Mouse (Mus musculus): ENCODE results near the gene Ciapin1. TPM values are rescaled to one million over a fixed set of nuclear protein-coding genes. Genes with fewer than 3 reads are reported as not detected.
A peak's percentile ranks its signal among the peaks of the same experiment; 100 is the strongest.

The Ciapin1 gene
- polyA plus RNA-seq, 1 experiment from 2014 or later, result 46.6 TPM

DNA sequence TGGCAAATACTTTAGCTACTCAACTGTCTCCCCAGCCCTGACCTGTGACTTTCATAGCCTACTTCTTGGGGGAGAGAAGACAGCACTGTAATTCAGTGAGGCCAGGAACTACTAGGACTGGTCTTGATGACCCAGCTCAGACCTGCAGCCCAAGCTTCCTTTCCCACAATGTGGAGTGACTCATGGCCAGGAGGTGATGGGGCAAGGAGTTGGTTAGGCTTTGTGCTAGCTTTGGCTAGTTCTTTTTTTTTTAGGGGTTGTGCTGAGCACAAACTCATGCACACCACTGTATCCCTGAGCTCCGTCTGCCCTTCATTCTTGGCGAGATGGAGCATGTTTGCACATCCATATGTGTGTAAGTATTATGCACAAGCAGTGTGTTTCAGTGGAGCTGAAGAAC, 61.8 kb downstream of the Ciapin1 start:
- H3K4me3 ChIP-seq (replicated peaks), result no peak overlapping the region
- ATAC-seq (ENCODE audit: insufficient read depth), result no peak
- H3K4me2 ChIP-seq, result no peak overlapping the region
- WGBS (ENCODE audit: insufficient replicate concordance), result 54% methylated on average over 2 of the region's 2 CpGs
- peaks cover 43% of the 10 kb centered on the region for H3K4me1 ChIP-seq (replicated peaks)
- no peaks in the 10 kb centered on the region for H3K9me3 ChIP-seq (replicated peaks)
- no peak overlapping the region for H3K9ac ChIP-seq
- H3K36me3 ChIP-seq (replicated peaks), result no peaks in the 10 kb centered on the region
- H3K27me3 ChIP-seq, result peaks cover 94% of the 10 kb centered on the region
- no peak overlapping the region for H3K27ac ChIP-seq (replicated peaks)

DNA sequence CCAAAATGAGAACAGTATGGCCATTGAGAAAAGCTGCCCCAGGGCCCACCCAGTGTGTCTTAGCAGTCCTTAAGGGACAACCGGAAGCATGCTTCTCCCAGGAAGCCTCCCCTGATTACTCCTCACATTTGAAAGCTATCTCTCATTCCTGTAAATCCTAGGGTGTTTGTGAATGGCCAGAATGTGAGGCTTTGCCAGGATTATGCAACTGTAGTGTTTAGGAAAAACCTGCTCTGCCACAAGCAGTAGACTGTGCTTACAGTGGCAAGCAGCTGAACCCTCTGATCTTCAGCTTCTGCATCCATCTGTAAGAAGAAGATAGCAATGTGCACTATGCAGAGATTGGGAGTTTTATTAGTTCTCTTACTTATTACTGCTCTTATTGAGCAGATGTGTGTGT, 63.6 kb downstream of the Ciapin1 start:
- H3K4me3 ChIP-seq (replicated peaks), result no peak overlapping the region
- no peaks in the 10 kb centered on the region for H3K36me3 ChIP-seq (replicated peaks)
- H3K9me3 ChIP-seq (replicated peaks), result no peaks in the 10 kb centered on the region
- no peak for ATAC-seq (ENCODE audit: insufficient read depth)
- 88% methylated on average over 1 of the region's 1 CpGs for WGBS (ENCODE audit: insufficient replicate concordance)
- no peak overlapping the region for H3K27ac ChIP-seq (replicated peaks)
- no peak overlapping the region for H3K9ac ChIP-seq
- no peak overlapping the region for H3K4me2 ChIP-seq
- H3K27me3 ChIP-seq, result peaks cover 98% of the 10 kb centered on the region
- peaks cover 44% of the 10 kb centered on the region for H3K4me1 ChIP-seq (replicated peaks)

DNA sequence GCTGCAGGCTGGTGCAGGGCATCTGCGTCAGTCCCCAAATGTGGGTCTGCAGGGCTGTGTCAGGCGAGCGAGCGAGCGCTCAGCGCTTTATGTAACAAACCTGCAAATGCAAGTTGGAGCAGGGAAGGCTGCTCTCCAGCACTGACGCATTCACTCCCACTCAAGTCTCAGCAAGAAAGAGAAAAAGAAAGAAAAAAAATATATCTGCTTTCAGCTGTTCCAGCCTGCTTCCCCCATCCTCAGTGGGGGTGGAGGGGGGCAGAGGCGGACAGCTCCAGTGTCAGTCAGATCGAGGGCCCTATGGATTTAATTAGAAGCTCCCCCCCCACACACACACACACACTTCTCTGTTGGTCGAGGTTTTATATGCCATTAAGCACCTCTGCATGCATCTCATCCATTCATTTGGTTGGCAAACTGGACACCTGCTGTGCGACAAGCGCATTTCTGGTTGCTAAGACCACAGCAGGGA, 64.4 kb downstream of the Ciapin1 start:
- H3K4me3 ChIP-seq (replicated peaks), result no peak overlapping the region
- 71% methylated on average over 12 of the region's 12 CpGs for WGBS (ENCODE audit: insufficient replicate concordance)

DNA sequence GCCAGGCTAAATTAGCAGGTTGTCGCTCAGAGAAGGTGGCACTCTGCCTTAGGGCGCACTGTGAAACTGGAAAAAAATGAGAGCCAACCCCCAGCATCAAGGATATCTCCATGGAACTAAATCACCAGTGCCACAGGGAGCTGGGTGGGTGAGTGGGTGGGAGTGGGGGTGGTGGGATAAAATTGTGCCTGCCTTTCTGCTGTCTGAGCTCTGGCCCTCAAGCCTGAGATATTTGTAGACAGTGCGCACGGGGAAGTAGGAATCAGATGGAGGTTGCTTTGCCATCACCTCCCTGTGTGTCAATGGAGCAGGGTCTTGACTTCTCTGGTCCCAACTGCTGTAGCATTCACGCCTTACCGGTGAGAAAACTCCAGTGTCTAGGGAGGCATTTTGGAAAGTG, 65.1 kb downstream of the Ciapin1 start:
- no peak overlapping the region for H3K4me3 ChIP-seq (replicated peaks)
- no peak overlapping the region for H3K4me2 ChIP-seq
- no peak for ATAC-seq (ENCODE audit: insufficient read depth)
- 58% methylated on average over 6 of the region's 6 CpGs for WGBS (ENCODE audit: insufficient replicate concordance)
- H3K36me3 ChIP-seq (replicated peaks), result no peaks in the 10 kb centered on the region
- peaks cover 98% of the 10 kb centered on the region for H3K27me3 ChIP-seq
- H3K27ac ChIP-seq (replicated peaks), result no peak overlapping the region
- H3K4me1 ChIP-seq (replicated peaks), result peaks cover 30% of the 10 kb centered on the region
- no peaks in the 10 kb centered on the region for H3K9me3 ChIP-seq (replicated peaks)
- no peak overlapping the region for H3K9ac ChIP-seq

More for the DNA sequence above, 64.4 kb downstream of the Ciapin1 start:
- peaks cover 36% of the 10 kb centered on the region for H3K4me1 ChIP-seq (replicated peaks)
- H3K9me3 ChIP-seq (replicated peaks), result no peaks in the 10 kb centered on the region
- H3K9ac ChIP-seq, result no peak overlapping the region
- no peak for ATAC-seq (ENCODE audit: insufficient read depth)
- H3K27me3 ChIP-seq, result peaks cover 98% of the 10 kb centered on the region
- no peaks in the 10 kb centered on the region for H3K36me3 ChIP-seq (replicated peaks)
- H3K4me2 ChIP-seq, result no peak overlapping the region
- H3K27ac ChIP-seq (replicated peaks), result no peak overlapping the region

GRCm38 (mm10) chr8:94771941-94772670, 66.1 kb downstream of the Ciapin1 start, which contains the start of gene Cx3cl1:
Gene Cx3cl1 (plus strand): TSS chr8:94772009.
- H3K9ac ChIP-seq, result peak within 1 kb of the TSS; percentile 25; the same call in 1 of the 2 replicates
- no peak for ATAC-seq (ENCODE audit: insufficient read depth)
- H3K9me3 ChIP-seq (replicated peaks), result no peaks in the 10 kb centered on the region
- H3K27me3 ChIP-seq, result peaks cover 99% of the 10 kb centered on the region
- H3K4me2 ChIP-seq, result peak within 1 kb of the TSS; percentile 61
- H3K4me1 ChIP-seq (replicated peaks), result peaks cover 30% of the 10 kb centered on the region
- no peaks in the 10 kb centered on the region for H3K36me3 ChIP-seq (replicated peaks)
- peak within 1 kb of the TSS; percentile 39 for H3K4me3 ChIP-seq (replicated peaks)
- no peak within 1 kb of the TSS for H3K27ac ChIP-seq (replicated peaks)
- 2% methylated on average over 38 of the region's 38 CpGs for WGBS (ENCODE audit: insufficient replicate concordance)

- Histone ChIP-seq H3K4me1 (replicated peaks) (peaks cover 30% of the 10 kb centered on the region), H3K9ac (no peak overlapping the region), H3K4me2 (no peak overlapping the region), H3K9me3 (replicated peaks) (no peaks in the 10 kb centered on the region), H3K36me3 (replicated peaks) (no peaks in the 10 kb centered on the region), H3K4me3 (replicated peaks) (no peak overlapping the region), H3K27ac (replicated peaks) (no peak overlapping the region), H3K27me3 (peaks cover 100% of the 10 kb centered on the region)
- peak; percentile 58; the same call in 1 of the 2 replicates for ATAC-seq (ENCODE audit: insufficient read depth)
- 41% methylated on average over 6 of the region's 6 CpGs for WGBS (ENCODE audit: insufficient replicate concordance)
Observed at GRCm38 (mm10) chr8:94770945-94771344, 67.2 kb downstream of the Ciapin1 start.

Other genes starting within 250 kb of the Ciapin1 start
- gene Rspry1, start 236.4 kb downstream of the Ciapin1 start, polyA plus RNA-seq (2015; fragmentation: Nextera tagmentation; extraction: Ambion mirVana), result 15.3 and 16.8 TPM in 2 replicates
- gene Fam192a, start 236.4 kb downstream of the Ciapin1 start, polyA plus RNA-seq (2015; fragmentation: Nextera tagmentation; extraction: Ambion mirVana), result 24.9 and 27.5 TPM in 2 replicates
- gene Arl2bp, start 171.8 kb downstream of the Ciapin1 start, polyA plus RNA-seq (2015; fragmentation: Nextera tagmentation; extraction: Ambion mirVana), result 23.9 and 24.7 TPM in 2 replicates
- gene Pllp, start 142.1 kb downstream of the Ciapin1 start, polyA plus RNA-seq (2015; fragmentation: Nextera tagmentation; extraction: Ambion mirVana), result 0.37 and 0.89 TPM in 2 replicates
- 0.32 and 0.37 TPM in 2 replicates for gene Ccl22, start 92.8 kb downstream of the Ciapin1 start, polyA plus RNA-seq (2015; fragmentation: Nextera tagmentation; extraction: Ambion mirVana)
- 0.33 and 0.54 TPM in 2 replicates for gene Cx3cl1, start 66.3 kb downstream of the Ciapin1 start, polyA plus RNA-seq (2015; fragmentation: Nextera tagmentation; extraction: Ambion mirVana)
- gene Ccl17, start 27.9 kb downstream of the Ciapin1 start, polyA plus RNA-seq (2015; fragmentation: Nextera tagmentation; extraction: Ambion mirVana), result not detected in 2 replicates
- gene Coq9, start within 50 bp of the Ciapin1 start, polyA plus RNA-seq (2015; fragmentation: Nextera tagmentation; extraction: Ambion mirVana), result 50.8 and 55.0 TPM in 2 replicates
- 70.5 and 74.1 TPM in 2 replicates for gene Polr2c, start 19.1 kb upstream of the Ciapin1 start, polyA plus RNA-seq (2015; fragmentation: Nextera tagmentation; extraction: Ambion mirVana)
- 11.0 and 12.9 TPM in 2 replicates for gene Dok4, start 38.0 kb upstream of the Ciapin1 start, polyA plus RNA-seq (2015; fragmentation: Nextera tagmentation; extraction: Ambion mirVana)
- 2.3 TPM in 2 replicates for gene Ccdc102a, start 79.7 kb upstream of the Ciapin1 start, polyA plus RNA-seq (2015; fragmentation: Nextera tagmentation; extraction: Ambion mirVana)
- 0.25 TPM in 2 replicates for gene Adgrg5, start 85.3 kb upstream of the Ciapin1 start, polyA plus RNA-seq (2015; fragmentation: Nextera tagmentation; extraction: Ambion mirVana)
- 45.2 and 46.1 TPM in 2 replicates for gene Adgrg1, start 136.4 kb upstream of the Ciapin1 start, polyA plus RNA-seq (2015; fragmentation: Nextera tagmentation; extraction: Ambion mirVana)
- gene Adgrg3, start 179.3 kb upstream of the Ciapin1 start, polyA plus RNA-seq (2015; fragmentation: Nextera tagmentation; extraction: Ambion mirVana), result 8.3 and 9.3 TPM in 2 replicates
- 0.35 and 0.39 TPM in 2 replicates for gene Drc7, start 216.7 kb upstream of the Ciapin1 start, polyA plus RNA-seq (2015; fragmentation: Nextera tagmentation; extraction: Ambion mirVana)
- 9.6 and 12.0 TPM in 2 replicates for gene Katnb1, start 242.8 kb upstream of the Ciapin1 start, polyA plus RNA-seq (2015; fragmentation: Nextera tagmentation; extraction: Ambion mirVana)

Measured in liver, embryonic 15.5 days (tissue).